In the genomic region with DNA sequence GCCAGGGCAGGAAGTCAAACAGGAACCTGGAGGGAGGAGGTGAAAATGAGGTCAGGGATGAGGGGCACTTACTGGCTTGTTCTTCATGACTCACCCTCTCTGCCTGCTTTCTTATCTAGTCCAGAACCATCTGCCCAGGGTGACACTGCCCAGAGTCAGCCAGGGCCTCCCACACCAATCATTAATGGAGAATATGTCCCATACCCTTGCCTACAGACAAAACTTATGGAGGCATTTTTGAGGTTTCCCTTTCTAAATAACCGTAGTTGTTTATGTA, we compare ENCODE assay signal across 13 mouse cellular contexts. TPM values are rescaled to one million over a fixed set of nuclear protein-coding genes. Genes with fewer than 3 reads are reported as not detected.
DNase-seq lines count a peak whose midpoint lies in the region; ATAC-seq and TF ChIP-seq lines count a peak whose summit lies in the region.
"Had no signal": no experiment of that assay in that cellular context is flagged by ENCODE, and none has a peak within 500 bp of the region (broad histone marks: within the 10 kb centered on the region; RNA-seq: fewer than 3 reads in every experiment).

No protein-coding gene starts in this region.

- WGBS in liver, adult 2 months = 72% methylated on average over 1 of the region's 1 CpGs

- H3K4me3 ChIP-seq in liver, adult 2 months (ENCODE audit: insufficient read depth, low read depth, low read length) = no peak overlapping the region
- H3K4me3 ChIP-seq in myocyte = no peak overlapping the region
- H3K4me3 ChIP-seq: embryonic facial prominence, embryonic 15.5 days; gastrocnemius, adult 2 months; limb, embryonic 10.5 days had no signal

- H3K27me3 ChIP-seq in liver, adult 2 months (ENCODE audit: control insufficient read depth, insufficient read depth, low read length) = no peaks in the 10 kb centered on the region
- H3K27me3 ChIP-seq in myocyte (ENCODE audit: control insufficient read depth, insufficient read depth, insufficient read length) = no peaks in the 10 kb centered on the region
- H3K27me3 ChIP-seq: embryonic facial prominence, embryonic 15.5 days had no signal

- no peaks in the 10 kb centered on the region for H3K36me3 ChIP-seq in liver, adult 2 months (ENCODE audit: control insufficient read depth, insufficient read depth, low read length)
- no peaks in the 10 kb centered on the region for H3K36me3 ChIP-seq in myocyte (ENCODE audit: control insufficient read depth, insufficient read depth)
- H3K36me3 ChIP-seq: embryonic facial prominence, embryonic 15.5 days; limb, embryonic 10.5 days had no signal

- no peak for TF ChIP-seq POLR2A in liver, adult 2 months (IDR thresholded peaks at IDR 0.05; ENCODE audit: extremely low read depth, insufficient read depth, low read length)
- TF ChIP-seq POLR2A in myocyte (IDR thresholded peaks at IDR 0.05; ENCODE audit: insufficient read length, low read depth) = no peak

- no peaks in the 10 kb centered on the region for H3K79me2 ChIP-seq in liver, adult 2 months (ENCODE audit: control insufficient read depth, insufficient read depth, low read length)
- H3K79me2 ChIP-seq in myocyte (ENCODE audit: control insufficient read depth, insufficient read depth) = no peaks in the 10 kb centered on the region

- TF ChIP-seq CTCF in liver, adult 2 months (IDR thresholded peaks at IDR 0.05; ENCODE audit: low read depth, low read length) = no peak

- H3ac ChIP-seq in myocyte (ENCODE audit: control insufficient read depth, insufficient read length) = no peak overlapping the region

- no peaks in the 10 kb centered on the region for H3K4me1 ChIP-seq in liver, adult 2 months (ENCODE audit: control insufficient read depth, insufficient read depth, low read length)
- H3K4me1 ChIP-seq: embryonic facial prominence, embryonic 15.5 days had no signal

- peak; percentile 57 to 78 for DNase-seq in adrenal gland, adult (ENCODE audit: inconsistent age in 2 of 2, low spot score in 1 of 2)
- DNase-seq in adrenal gland, postnatal 25 days = no peak
- peak; percentile 6 for DNase-seq in liver, adult 2 months (ENCODE audit: extremely low read depth, low read depth, low spot score)
- no peak for DNase-seq in liver
- no peak for DNase-seq in right cerebral cortex, postnatal 25 days
- DNase-seq in urinary bladder, adult 2 months (ENCODE audit: low spot score) = no peak
- DNase-seq: cerebellum, adult 2 months; gastrocnemius, adult 2 months; midbrain, embryonic 14.5 days had no signal

- ATAC-seq in inflammation-experienced regulatory T-cells, adult 6 months = peak; percentile 74

- H3K9ac ChIP-seq in liver, adult 2 months (ENCODE audit: low read depth, low read length) = no peak overlapping the region
- H3K9ac ChIP-seq: embryonic facial prominence, embryonic 15.5 days had no signal

- no peak overlapping the region for H3K27ac ChIP-seq in liver, adult 2 months (replicated peaks; ENCODE audit: insufficient read depth, low read depth, low read length)
- H3K27ac ChIP-seq: embryonic facial prominence, embryonic 15.5 days; gastrocnemius, adult 2 months had no signal

- peak overlapping the region; percentile 22 for H3K4me2 ChIP-seq in myocyte (ENCODE audit: low read depth)
- H3K4me2 ChIP-seq: embryonic facial prominence, embryonic 15.5 days had no signal

TF ChIP-seq in myocyte, 11 proteins besides CTCF, POLR2A, EP300 and RAD21:
- TF ChIP-seq POLR2AphosphoS2 (IDR thresholded peaks at IDR 0.05; ENCODE audit: insufficient read length, low read depth) = no peak
- TF ChIP-seq MYOD1 (IDR thresholded peaks at IDR 0.05; ENCODE audit: control insufficient read depth in 1 of 3, insufficient read length in 2 of 3, low read depth in 2 of 3) = peak in 1 of 3 experiments; percentile 25
TF ChIP-seq in myocyte: peak in this region for 1.

RNA-seq across cellular contexts. Expression of a gene that starts 46.0 kb away (rescaled TPM):
- 7.5 and 14.7 TPM in 2 replicates for total RNA-seq in adrenal gland, postnatal 25 days (2021)
- total RNA-seq in liver, adult 2 months (2014; rRNA removed) = 2.4 and 3.4 TPM in 2 replicates
- 1.1 and 1.8 TPM in 2 replicates for polyA plus RNA-seq in liver, adult 2 months (2012; rRNA removed)
- polyA plus RNA-seq in inflammation-experienced regulatory T-cells, adult 6 months (2017; shearing (Covaris generic)) = 1 to 10 TPM; 1.4 to 4.3 (median 3.6) TPM
- 0.53 TPM for polyA plus RNA-seq in myocyte (2012; fragmentation: generic; extraction: Trizol)
- polyA plus RNA-seq in urinary bladder, adult 2 months (2012; rRNA removed) = 46.3 and 49.5 TPM in 2 replicates

Comparison
In these comparisons a context has a peak if more than half of its experiments do, and no peak if none do; other contexts are left out.
1. DNase-seq: peak in adrenal gland, adult (2 of 2) and liver, adult 2 months (single experiment); none in adrenal gland, postnatal 25 days (single experiment), liver (single experiment), right cerebral cortex, postnatal 25 days (single experiment) and urinary bladder, adult 2 months (single experiment).